Mouse (Mus musculus) ES-E14 (cell line): ENCODE data around the gene Map3k14. TPM values are rescaled to one million over a fixed set of nuclear protein-coding genes. Genes with fewer than 3 reads are reported as not detected.

Source experiments
- DNase-seq: peaks from one replicate; pipeline ENCODE4 v3.0.0-alpha.2; 2013; ENCODE audit warnings: low read depth, low spot score
- H3K27ac ChIP-seq: 2 replicates; pipeline ENCODE4 v1.5.1; 2012; ENCODE audit warnings: low read depth, mild to moderate bottlenecking, low read length, moderate library complexity, mixed read lengths; ENCODE audit not compliant: poor library complexity, insufficient read depth, severe bottlenecking
- H3K36me3 ChIP-seq: 2 replicates; pipeline ENCODE4 v1.6.1; 2012; ENCODE audit warnings: mild to moderate bottlenecking, low read length, moderate library complexity, mixed read lengths; ENCODE audit not compliant: control insufficient read depth, poor library complexity, insufficient read depth, severe bottlenecking
- H3K4me1 ChIP-seq, 2 experiments: fragments of 150-350 bp in 1 of 2; sonication (generic) in 1 of 2; 2 replicates each; pipeline ENCODE4 v1.6.1; 2012; ENCODE audit warnings: low read length in 2 of 2, mild to moderate bottlenecking in 1 of 2, mixed read lengths in 1 of 2; ENCODE audit not compliant: control insufficient read depth in 2 of 2, insufficient read depth in 2 of 2, poor library complexity in 1 of 2
- H3K4me3 ChIP-seq, 2 experiments: fragments of 150-350 bp in 1 of 2; sonication (generic) in 1 of 2; 2 replicates each; pipeline ENCODE4 v1.5.1; 2012; ENCODE audit warnings: low read length in 2 of 2, low read depth in 1 of 2, mild to moderate bottlenecking in 1 of 2, mixed read lengths in 1 of 2; ENCODE audit not compliant: insufficient read depth in 1 of 2, poor library complexity in 1 of 2, severe bottlenecking in 1 of 2
- H3K9ac ChIP-seq: 2 replicates; pipeline ENCODE4 v1.6.1; 2012; ENCODE audit warnings: low read depth, mild to moderate bottlenecking, low read length, mixed read lengths; ENCODE audit not compliant: poor library complexity, insufficient read depth, severe bottlenecking
- H3K9me3 ChIP-seq: fragments of 150-350 bp; sonication (generic); 2 replicates; pipeline ENCODE4 v1.6.1; 2012; ENCODE audit warnings: low read depth, mild to moderate bottlenecking, low read length; ENCODE audit not compliant: control insufficient read depth, insufficient read depth
- CHD2 ChIP-seq: IDR thresholded peaks from 2 replicates; pipeline ENCODE4 v1.6.1; 2014; ENCODE audit warnings: mild to moderate bottlenecking, low read depth, low read length, inconsistent platforms
- HCFC1 ChIP-seq: IDR thresholded peaks from 2 replicates; pipeline ENCODE4 v1.6.1; 2012; ENCODE audit warnings: low read length, inconsistent platforms, borderline replicate concordance; ENCODE audit not compliant: insufficient read depth
- MAFK ChIP-seq: IDR thresholded peaks from 2 replicates; pipeline ENCODE4 v1.6.1; 2014; ENCODE audit warnings: mild to moderate bottlenecking, low read depth, low read length, inconsistent platforms; ENCODE audit not compliant: insufficient read depth
- ZC3H11A ChIP-seq: IDR thresholded peaks from 2 replicates; pipeline ENCODE4 v1.6.1; 2012; ENCODE audit warnings: low read depth, mild to moderate bottlenecking, inconsistent platforms, low read length, borderline replicate concordance
- ZNF384 ChIP-seq: IDR thresholded peaks from 2 replicates; pipeline ENCODE4 v1.6.1; 2012; ENCODE audit warnings: low read depth, low read length, inconsistent platforms
- in situ Hi-C, 2 experiments: fragments of 600-800 bp; cut with MboI; formaldehyde crosslinking; loops; one replicate each; pipeline ENCODE4 v1.15.1; 2025; ENCODE audit warnings: low sequenced_read_pairs in 2 of 2, inconsistent platforms in 1 of 2; ENCODE audit not compliant: unreplicated experiment in 2 of 2
- total RNA-seq: library from RNA; depleted of rRNA; stranded (reverse); fragments of 300-350 nt; gene quantifications from 2 replicates; pipeline ENCODE4 v1.2.3, GENCODE M21; 2012; rRNA removed

Map3k14 gene
- total RNA-seq, 1 experiment, result 4.5 TPM

GRCm38 (mm10) chr11:103170494-103171285 lies 96.6 kb downstream of the Map3k14 start, which contains the start of gene Fmnl1:
Gene Fmnl1 (plus strand): TSS chr11:103171107.
- Histone ChIP-seq H3K4me1 (peaks cover 9 to 16% of the 10 kb centered on the region in 2 experiments; a peak in 3 of 4 replicates), H3K4me3 (peak within 1 kb of the TSS; percentile 64 to 70), H3K9me3 (no peaks in the 10 kb centered on the region), H3K36me3 (no peaks in the 10 kb centered on the region), H3K9ac (peak within 1 kb of the TSS; percentile 65), H3K27ac (no peak within 1 kb of the TSS)
- no peak for DNase-seq
- in situ Hi-C loops, result no loop called here
- no peak for TF ChIP-seq MAFK
- no peak for TF ChIP-seq HCFC1
- no peak for TF ChIP-seq ZC3H11A
- no peak for TF ChIP-seq CHD2
- TF ChIP-seq ZNF384, result no peak

- DNase-seq, result no peak
- Histone ChIP-seq H3K9me3 (no peaks in the 10 kb centered on the region), H3K4me1 (peaks cover 7 to 13% of the 10 kb centered on the region in 2 experiments; a peak in 3 of 4 replicates), H3K9ac (no peak overlapping the region), H3K4me3 (peak overlapping the region; percentile 64 to 70; a peak in 3 of 4 replicates), H3K27ac (no peak overlapping the region), H3K36me3 (no peaks in the 10 kb centered on the region)
- TF ChIP-seq HCFC1, result no peak
- TF ChIP-seq ZNF384, result no peak
- no peak for TF ChIP-seq ZC3H11A
- no peak for TF ChIP-seq MAFK
- no peak for TF ChIP-seq CHD2
- in situ Hi-C loops, result no loop called here
These were observed 97.2 kb downstream of the Map3k14 start for GRCm38 (mm10) chr11:103170111-103170493.

Other genes starting within 250 kb of the Map3k14 start
- 57.1 and 61.0 TPM in 2 replicates for gene Nmt1, start 239.3 kb downstream of the Map3k14 start, total RNA-seq
- gene Dcakd, start 239.1 kb downstream of the Map3k14 start, total RNA-seq, result 32.1 and 43.7 TPM in 2 replicates
- gene Plcd3, start 165.8 kb downstream of the Map3k14 start, total RNA-seq, result 8.0 and 13.2 TPM in 2 replicates
- gene Acbd4, start 165.8 kb downstream of the Map3k14 start, total RNA-seq, result 14.0 and 19.7 TPM in 2 replicates
- 20.0 and 29.1 TPM in 2 replicates for gene Hexim1, start 151.2 kb downstream of the Map3k14 start, total RNA-seq
- 8.5 and 9.7 TPM in 2 replicates for gene Hexim2, start 135.0 kb downstream of the Map3k14 start, total RNA-seq
- gene Fmnl1, start 96.4 kb downstream of the Map3k14 start, total RNA-seq, result 0.94 and 1.9 TPM in 2 replicates
- 0.26 TPM in 1 of 2 replicates, not detected in the other for gene 1700023F06Rik, start 58.9 kb downstream of the Map3k14 start, total RNA-seq
- not detected in 2 replicates for gene Spata32, start 49.0 kb downstream of the Map3k14 start, total RNA-seq
- gene Arhgap27, start 96.2 kb upstream of the Map3k14 start, total RNA-seq, result 7.8 and 8.2 TPM in 2 replicates
- gene Plekhm1, start 145.2 kb upstream of the Map3k14 start, total RNA-seq, result 11.7 and 12.3 TPM in 2 replicates
- not detected in 2 replicates for gene Lrrc37a, start 237.1 kb upstream of the Map3k14 start, total RNA-seq